Mouse (Mus musculus): ENCODE results near the gene Gfra4.

Gfra4 gene

GRCm38 (mm10) chr2:131042988-131043387 is at the start of gene Gfra4:
Gfra4 (minus strand) TSS chr2:131043088.
- DNase-seq (ENCODE audit: low read depth, low spot score), result no peak

DNA sequence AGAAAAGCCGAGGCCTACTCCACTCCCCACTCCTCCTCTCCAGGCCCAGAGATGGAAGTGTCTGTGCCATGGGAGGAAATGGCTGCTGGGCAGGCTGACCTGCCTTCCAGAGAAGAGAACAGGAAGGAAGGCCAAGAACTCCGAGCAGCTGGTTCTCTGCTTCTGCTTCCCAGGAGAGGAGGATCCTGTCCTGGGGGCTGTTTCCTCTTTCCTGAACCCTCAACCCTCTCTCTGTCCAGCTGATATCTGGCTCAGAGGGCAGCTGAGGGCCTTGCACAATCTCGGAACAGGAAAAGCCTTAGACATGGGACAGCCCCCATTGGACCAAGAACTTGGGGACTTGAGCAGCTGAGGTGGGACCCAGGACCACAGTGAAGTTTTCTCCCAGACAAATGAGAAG is 48.0 kb upstream of the Gfra4 start:
- DNase-seq (ENCODE audit: low read depth, low spot score), result no peak

- no peak for DNase-seq (ENCODE audit: low read depth, low spot score)
Observed at GRCm38 (mm10) chr2:131089634-131090033, 46.7 kb upstream of the Gfra4 start.

- DNase-seq (ENCODE audit: low read depth, low spot score), result no peak
Observed at GRCm38 (mm10) chr2:131088581-131088980, 45.7 kb upstream of the Gfra4 start.

DNA sequence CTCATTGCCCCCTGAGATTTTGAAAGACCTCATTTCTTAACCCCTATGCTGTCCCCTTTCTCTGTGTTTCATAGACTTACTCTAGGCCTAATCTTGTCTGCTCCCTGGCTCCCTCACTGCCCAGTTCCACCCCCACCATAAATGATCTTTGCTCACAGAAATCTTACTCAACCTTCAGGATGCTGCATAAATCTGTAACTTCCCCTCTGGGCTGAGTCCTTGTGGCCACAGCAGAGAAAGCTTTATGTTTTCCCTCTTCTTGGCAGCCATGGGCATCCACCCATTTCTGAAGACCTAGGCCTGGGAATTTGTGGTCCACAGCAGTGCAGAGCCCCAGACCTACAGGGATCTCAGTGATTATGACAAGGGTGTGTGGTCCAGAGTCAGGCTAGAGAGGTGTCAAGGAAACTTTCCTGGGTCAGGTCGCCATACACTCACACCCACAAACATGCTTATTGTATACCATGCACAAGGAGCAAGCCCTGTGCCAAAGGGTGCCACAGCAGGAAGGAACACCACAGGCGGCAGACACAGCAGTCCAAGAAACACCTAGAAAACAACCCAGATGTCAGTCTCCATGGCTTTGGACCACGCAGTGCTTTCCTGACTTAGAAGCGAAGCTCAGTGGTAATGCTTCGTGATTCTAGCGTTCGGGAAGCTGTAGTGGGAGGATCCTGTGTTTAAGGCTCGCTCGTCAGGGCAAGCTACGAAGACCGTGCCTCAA is 43.9 kb upstream of the Gfra4 start, which contains the start of gene Siglec1:
Siglec1 (minus strand) TSS at position 99 of the 724 bp plus-strand sequence.
- DNase-seq (ENCODE audit: low read depth, low spot score), result no peak

DNA sequence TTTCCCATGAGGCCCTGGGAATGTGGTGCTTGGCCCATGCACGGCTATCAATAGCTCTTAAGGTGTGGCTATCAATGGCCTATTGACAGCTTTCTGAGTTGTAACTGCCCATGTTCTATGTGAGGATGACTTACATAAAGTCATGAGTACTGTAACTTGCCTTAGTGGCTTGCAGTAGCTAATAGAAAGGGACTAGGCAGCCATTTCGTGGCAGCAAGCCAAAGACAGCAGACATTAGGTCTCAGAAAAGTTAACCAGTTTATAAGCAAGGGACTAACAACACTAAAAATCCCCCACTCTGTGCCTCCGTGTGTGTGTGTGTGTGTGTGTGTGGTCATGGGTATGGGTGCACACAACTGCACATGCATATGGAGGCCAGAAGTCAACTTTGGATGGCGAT is 41.3 kb upstream of the Gfra4 start:
- DNase-seq (ENCODE audit: low read depth, low spot score), result no peak

DNA sequence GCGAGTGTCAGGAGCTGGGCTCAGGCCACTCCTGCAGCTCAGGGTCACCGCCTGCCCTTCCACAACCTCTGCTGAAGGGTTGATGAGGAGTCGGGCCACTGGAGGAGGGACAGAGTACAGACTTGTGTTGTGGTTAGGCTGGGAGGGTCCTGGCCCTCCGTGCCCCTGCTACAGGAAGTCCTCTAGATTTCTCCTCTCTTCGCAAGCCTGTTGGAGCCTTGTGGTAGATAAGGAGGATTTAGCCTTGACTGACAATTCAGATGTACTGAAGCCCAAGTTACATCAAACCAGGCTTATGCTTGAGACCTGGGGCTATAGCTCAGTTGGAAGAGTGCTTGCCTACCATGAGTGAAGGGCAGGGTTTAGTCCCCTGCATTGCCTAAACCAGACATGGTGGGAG is 37.6 kb upstream of the Gfra4 start:
- DNase-seq (ENCODE audit: low read depth, low spot score), result no peak

- DNase-seq (ENCODE audit: low read depth, low spot score), result no peak
Observed at GRCm38 (mm10) chr2:131072536-131072935, 29.6 kb upstream of the Gfra4 start.

GRCm38 (mm10) chr2:131067481-131067880 is 24.6 kb upstream of the Gfra4 start:
- no peak for DNase-seq (ENCODE audit: low read depth, low spot score)

DNA sequence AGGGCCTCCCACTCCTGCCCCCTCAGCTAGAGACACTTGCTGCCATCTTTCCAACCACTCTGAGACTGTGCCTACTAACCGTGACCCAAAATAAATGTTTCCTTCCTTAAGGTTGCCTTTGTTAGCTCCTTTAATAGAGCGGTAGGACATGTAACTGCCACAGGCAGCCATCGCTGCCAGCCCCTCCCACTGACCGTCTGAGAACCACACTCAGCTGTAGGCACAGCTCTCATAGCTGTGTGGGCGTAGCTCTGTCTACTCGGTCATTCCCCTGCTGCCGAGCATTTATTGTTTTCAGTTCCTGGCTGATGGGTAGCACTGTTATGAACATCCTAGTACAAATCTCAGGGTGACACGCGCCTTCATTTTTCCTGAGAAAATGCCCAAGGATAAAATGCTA is 23.5 kb upstream of the Gfra4 start:
- DNase-seq (ENCODE audit: low read depth, low spot score), result no peak

DNA sequence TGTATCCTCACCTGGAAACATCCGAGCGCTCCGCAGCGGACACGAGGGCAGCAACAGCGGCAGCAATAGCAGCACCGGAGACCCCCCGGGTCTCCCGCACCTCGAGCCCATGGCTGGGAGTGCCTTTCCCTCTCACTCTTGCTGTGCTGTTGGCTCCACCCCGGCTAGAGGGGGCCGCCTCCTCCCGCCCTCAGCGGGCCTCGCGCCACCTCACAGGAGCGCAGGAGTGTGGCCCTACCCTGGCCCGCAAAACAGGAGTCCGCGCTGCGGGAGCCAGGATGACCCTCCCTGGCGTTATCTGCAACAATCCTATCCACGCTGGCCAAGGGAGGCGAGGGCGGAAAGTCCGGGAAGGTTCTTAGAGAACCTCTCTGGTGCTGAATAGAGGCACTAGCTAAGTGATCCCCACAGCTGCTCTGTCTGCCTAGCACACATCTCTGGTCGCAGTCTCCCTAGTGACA is 20.5 kb upstream of the Gfra4 start, which contains the start of gene Adam33:
Adam33 (minus strand) TSS at position 411 of the 461 bp plus-strand sequence.
- DNase-seq (ENCODE audit: low read depth, low spot score), result no peak

- no peak for DNase-seq (ENCODE audit: low read depth, low spot score)
Observed at GRCm38 (mm10) chr2:131061607-131062006, 18.7 kb upstream of the Gfra4 start.

GRCm38 (mm10) chr2:131060784-131061183 is 17.9 kb upstream of the Gfra4 start:
- no peak for DNase-seq (ENCODE audit: low read depth, low spot score)

- DNase-seq (ENCODE audit: low read depth, low spot score), result no peak
Observed at GRCm38 (mm10) chr2:131059781-131060540, 17.1 kb upstream of the Gfra4 start.

- no peak for DNase-seq (ENCODE audit: low read depth, low spot score)
Observed at GRCm38 (mm10) chr2:131059377-131059776, 16.5 kb upstream of the Gfra4 start.

DNA sequence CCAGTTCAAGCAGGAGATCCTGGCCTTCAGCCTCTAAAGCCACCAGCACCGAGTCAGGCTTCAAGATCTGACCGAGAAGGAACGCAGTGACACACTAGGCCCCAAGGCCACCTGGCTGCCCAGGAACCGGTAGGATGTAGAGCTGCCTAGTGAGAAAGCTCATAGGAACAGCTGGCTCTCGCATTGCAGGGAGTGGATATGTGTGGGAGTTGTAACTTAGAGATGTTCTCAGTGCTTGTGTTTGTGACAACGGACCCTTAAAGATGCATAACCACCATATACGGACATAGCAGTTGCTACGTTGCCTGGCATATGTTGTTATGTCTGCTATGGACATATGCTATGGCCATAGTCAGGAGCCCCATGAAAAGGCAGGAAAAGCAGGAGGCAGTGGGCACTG is 15.8 kb upstream of the Gfra4 start:
- no peak for DNase-seq (ENCODE audit: low read depth, low spot score)

- no peak for DNase-seq (ENCODE audit: low read depth, low spot score)
Observed at GRCm38 (mm10) chr2:131056191-131056590, 13.3 kb upstream of the Gfra4 start.

DNA sequence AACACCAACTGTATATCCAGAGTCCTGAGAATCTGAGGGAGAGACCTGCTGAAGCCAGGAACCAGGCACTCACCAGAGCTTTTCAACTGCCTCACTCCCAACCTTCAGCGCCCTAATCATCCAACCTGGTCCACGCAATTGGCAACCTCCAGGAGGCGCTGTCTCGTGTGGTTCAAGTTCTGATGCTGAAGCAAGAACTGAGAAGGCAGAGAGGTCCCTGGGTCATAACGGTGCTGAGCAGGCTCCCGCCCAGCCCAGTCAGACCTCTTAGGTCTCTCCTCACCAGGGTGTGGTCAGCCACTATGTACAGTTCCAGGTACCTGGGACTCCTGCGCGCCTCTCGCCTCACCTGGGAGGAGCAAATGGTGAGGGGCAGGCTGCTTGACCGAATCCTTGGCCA is 12.7 kb upstream of the Gfra4 start:
- no peak for DNase-seq (ENCODE audit: low read depth, low spot score)

DNA sequence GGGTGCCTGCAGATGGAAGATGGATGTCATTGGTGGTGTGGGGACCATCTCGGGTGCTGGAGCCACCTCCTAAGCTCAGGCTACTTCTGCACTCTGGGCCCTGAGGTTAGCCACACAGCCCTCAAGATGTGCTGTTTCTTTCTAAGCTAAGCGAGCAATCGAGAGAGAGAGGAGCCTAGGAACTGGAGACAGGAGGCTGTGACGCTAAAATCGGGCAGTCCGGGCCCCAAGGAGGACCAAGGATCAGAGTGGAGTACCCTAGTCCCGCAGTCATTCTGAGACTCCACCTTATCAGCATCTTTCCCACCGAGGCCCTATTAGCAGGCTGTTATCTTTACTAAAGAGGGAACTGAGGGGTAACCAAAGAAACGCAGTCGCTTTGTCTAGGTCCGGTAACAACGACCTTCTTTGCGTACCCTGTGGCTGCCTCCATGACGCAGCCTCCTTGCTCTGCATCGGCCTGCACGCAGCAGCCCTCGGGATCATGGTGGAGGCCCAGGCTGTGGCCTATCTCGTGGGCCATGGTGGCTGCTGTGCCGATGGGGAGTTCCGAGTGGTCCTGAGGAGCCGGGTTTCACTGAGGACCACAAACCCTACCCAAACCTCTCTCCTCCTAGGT is 11.9 kb upstream of the Gfra4 start:
- no peak for DNase-seq (ENCODE audit: low read depth, low spot score)

GRCm38 (mm10) chr2:131053851-131054645 is 11.2 kb upstream of the Gfra4 start:
- no peak for DNase-seq (ENCODE audit: low read depth, low spot score)

GRCm38 (mm10) chr2:131052862-131053418 is 10.1 kb upstream of the Gfra4 start:
- DNase-seq (ENCODE audit: low read depth, low spot score), result no peak
